Mouse (Mus musculus): ENCODE measurements at regions not wholly inside any gene's neighbourhood (a gene's known extent, or its start where the extent isn't known, plus 50 kb on each side); places are given as distances from the start of the nearest gene placed in this dataset.

DNA sequence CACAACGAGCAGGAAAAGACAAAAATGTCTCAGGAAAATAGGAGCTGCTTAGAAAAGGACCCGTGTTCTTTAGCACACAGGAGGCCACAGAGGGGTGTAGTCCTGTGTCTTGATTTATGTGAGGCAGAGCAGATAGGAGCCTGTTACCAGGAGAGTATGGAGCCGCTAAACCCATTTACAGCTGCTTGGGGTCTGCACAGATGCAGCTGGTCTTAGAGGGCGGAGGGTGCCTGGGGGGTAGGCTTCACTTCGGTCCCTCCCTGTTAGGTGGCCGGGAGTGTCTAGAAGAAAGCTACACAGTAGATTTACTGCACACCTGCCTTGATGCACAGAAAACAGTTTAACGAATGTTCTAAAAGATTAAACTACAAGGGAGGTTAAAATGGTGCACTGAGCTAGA is 91.4 kb downstream of the Gadd45g start:
- peaks cover 31% of the 10 kb centered on the region for H3K4me1 ChIP-seq (replicated peaks; ENCODE audit: low read depth, low read length)
- no peak for TF ChIP-seq NANOG (IDR thresholded peaks at IDR 0.05; ENCODE audit: borderline replicate concordance, low read length)
- TF ChIP-seq CTCF (conservative IDR thresholded peaks at IDR 0.05; ENCODE audit: low read length) = no peak
- H3K27me3 ChIP-seq (ENCODE audit: insufficient read depth, low read length) = peaks cover 27% of the 10 kb centered on the region
- H3K9me3 ChIP-seq (ENCODE audit: low read length) = no peaks in the 10 kb centered on the region
- no peak overlapping the region for H3K4me3 ChIP-seq (replicated peaks; ENCODE audit: low read length)
- H3K36me3 ChIP-seq (ENCODE audit: insufficient read depth, low read length) = no peaks in the 10 kb centered on the region

DNA sequence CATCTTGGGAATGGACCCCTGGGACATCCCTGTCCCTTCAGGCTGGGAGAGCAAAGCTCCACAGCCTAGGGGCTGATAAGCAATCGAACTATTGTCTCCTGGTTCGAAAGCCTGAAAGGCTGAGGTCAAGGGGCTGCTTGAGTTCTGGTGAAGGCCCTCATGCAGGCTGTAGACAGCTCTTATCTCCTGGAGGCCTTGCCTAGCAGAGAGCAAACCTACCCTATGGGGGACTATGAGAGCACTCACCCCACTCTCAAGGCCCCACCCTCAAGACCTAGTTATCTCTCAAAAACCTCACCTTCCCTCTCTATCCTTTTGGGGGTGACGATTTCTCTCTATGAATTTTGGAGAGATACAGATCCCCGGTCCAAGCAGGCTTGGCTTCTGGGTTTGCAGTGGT is 92.8 kb downstream of the Gadd45g start:
- peaks cover 26% of the 10 kb centered on the region for H3K27me3 ChIP-seq (ENCODE audit: insufficient read depth, low read length)
- H3K9me3 ChIP-seq (ENCODE audit: low read length) = no peaks in the 10 kb centered on the region
- TF ChIP-seq CTCF (conservative IDR thresholded peaks at IDR 0.05; ENCODE audit: low read length) (no peak), NANOG (IDR thresholded peaks at IDR 0.05; ENCODE audit: borderline replicate concordance, low read length) (no peak), POU5F1 (IDR thresholded peaks at IDR 0.05; ENCODE audit: borderline replicate concordance, low read length) (no peak)
- peaks cover 31% of the 10 kb centered on the region for H3K4me1 ChIP-seq (replicated peaks; ENCODE audit: low read depth, low read length)
- no peaks in the 10 kb centered on the region for H3K36me3 ChIP-seq (ENCODE audit: insufficient read depth, low read length)
- no peak overlapping the region for H3K4me3 ChIP-seq (replicated peaks; ENCODE audit: low read length)

DNA sequence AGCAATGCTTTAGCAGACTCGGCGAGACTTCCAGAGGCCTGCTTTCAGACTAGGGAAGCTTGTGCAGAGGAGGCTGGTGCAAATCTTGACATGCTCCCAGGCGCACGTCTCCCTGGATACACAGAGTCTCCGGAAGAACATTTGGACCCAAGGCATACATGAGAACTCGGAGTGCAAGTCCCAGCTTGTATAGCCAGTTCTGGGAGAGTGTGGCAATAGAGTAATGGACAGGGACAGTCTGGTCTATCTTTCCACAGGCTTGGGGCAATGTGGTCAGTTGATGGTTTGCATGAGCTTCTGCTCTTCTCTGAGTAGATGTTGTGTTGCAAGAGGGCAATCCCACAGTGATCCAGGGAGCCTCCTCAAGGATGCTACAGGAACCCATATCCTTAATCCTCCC is 93.2 kb downstream of the Gadd45g start:
- H3K36me3 ChIP-seq (ENCODE audit: insufficient read depth, low read length) = no peaks in the 10 kb centered on the region

DNA sequence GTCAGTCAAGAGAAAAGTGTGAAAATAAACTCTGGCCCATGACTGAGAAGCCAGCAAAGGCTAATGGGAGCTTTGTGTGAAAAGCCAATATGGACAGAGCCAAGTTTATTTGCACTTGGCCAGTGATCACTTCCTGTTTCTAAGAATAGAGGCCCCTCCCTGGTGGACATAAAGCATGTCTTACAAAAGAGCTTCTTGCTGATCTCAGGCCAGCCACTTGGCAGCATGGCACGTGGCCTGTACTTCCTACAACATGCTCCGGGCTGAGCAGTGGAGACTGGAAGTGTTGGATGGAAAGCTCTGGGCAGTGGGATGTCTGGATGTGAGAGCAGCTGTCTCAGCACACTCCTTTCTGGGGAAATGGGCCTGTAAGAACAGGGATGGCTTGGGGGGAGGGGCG is 99.7 kb downstream of the Gadd45g start:
- TF ChIP-seq NANOG (IDR thresholded peaks at IDR 0.05; ENCODE audit: borderline replicate concordance, low read length) = no peak
- TF ChIP-seq CTCF (conservative IDR thresholded peaks at IDR 0.05; ENCODE audit: low read length) = no peak
- no peak for TF ChIP-seq POU5F1 (IDR thresholded peaks at IDR 0.05; ENCODE audit: borderline replicate concordance, low read length)
- Histone ChIP-seq H3K9me3 (ENCODE audit: low read length) (no peaks in the 10 kb centered on the region), H3K36me3 (ENCODE audit: insufficient read depth, low read length) (no peaks in the 10 kb centered on the region), H3K4me1 (replicated peaks; ENCODE audit: low read depth, low read length) (0 out of 2 replicates have a peak, but pooled peaks cover 2% of the 10 kb centered on the region), H3K27me3 (ENCODE audit: insufficient read depth, low read length) (peaks cover 27% of the 10 kb centered on the region), H3K4me3 (replicated peaks; ENCODE audit: low read length) (no peak overlapping the region)

More for the DNA sequence above, 93.2 kb downstream of the Gadd45g start:
- peaks cover 26% of the 10 kb centered on the region for H3K27me3 ChIP-seq (ENCODE audit: insufficient read depth, low read length)
- no peaks in the 10 kb centered on the region for H3K9me3 ChIP-seq (ENCODE audit: low read length)
- H3K4me3 ChIP-seq (replicated peaks; ENCODE audit: low read length) = no peak overlapping the region
- no peak for TF ChIP-seq POU5F1 (IDR thresholded peaks at IDR 0.05; ENCODE audit: borderline replicate concordance, low read length)
- TF ChIP-seq NANOG (IDR thresholded peaks at IDR 0.05; ENCODE audit: borderline replicate concordance, low read length) = no peak
- no peak for TF ChIP-seq CTCF (conservative IDR thresholded peaks at IDR 0.05; ENCODE audit: low read length)
- H3K4me1 ChIP-seq (replicated peaks; ENCODE audit: low read depth, low read length) = peaks cover 31% of the 10 kb centered on the region

- Histone ChIP-seq H3K4me1 (replicated peaks; ENCODE audit: low read depth, low read length) (peaks cover 10% of the 10 kb centered on the region), H3K36me3 (ENCODE audit: insufficient read depth, low read length) (no peaks in the 10 kb centered on the region), H3K4me3 (replicated peaks; ENCODE audit: low read length) (no peak overlapping the region), H3K9me3 (ENCODE audit: low read length) (no peaks in the 10 kb centered on the region), H3K27me3 (ENCODE audit: insufficient read depth, low read length) (peaks cover 18% of the 10 kb centered on the region)
- no peak for TF ChIP-seq CTCF (conservative IDR thresholded peaks at IDR 0.05; ENCODE audit: low read length)
- TF ChIP-seq NANOG (IDR thresholded peaks at IDR 0.05; ENCODE audit: borderline replicate concordance, low read length) = no peak
- TF ChIP-seq POU5F1 (IDR thresholded peaks at IDR 0.05; ENCODE audit: borderline replicate concordance, low read length) = no peak
These were observed 102.4 kb downstream of the Gadd45g start for GRCm38 (mm10) chr13:51948896-51949295.

- no peak for TF ChIP-seq CTCF (conservative IDR thresholded peaks at IDR 0.05; ENCODE audit: low read length)
- TF ChIP-seq NANOG (IDR thresholded peaks at IDR 0.05; ENCODE audit: borderline replicate concordance, low read length) = no peak
- TF ChIP-seq POU5F1 (IDR thresholded peaks at IDR 0.05; ENCODE audit: borderline replicate concordance, low read length) = no peak
- no peak overlapping the region for H3K4me3 ChIP-seq (replicated peaks; ENCODE audit: low read length)
- peaks cover 18% of the 10 kb centered on the region for H3K27me3 ChIP-seq (ENCODE audit: insufficient read depth, low read length)
These were observed 105.1 kb downstream of the Gadd45g start for GRCm38 (mm10) chr13:51951506-51952038.

GRCm38 (mm10) chr13:51953084-51953483 is 106.6 kb downstream of the Gadd45g start:
- H3K36me3 ChIP-seq (ENCODE audit: insufficient read depth, low read length) = no peaks in the 10 kb centered on the region
- no peak overlapping the region for H3K4me3 ChIP-seq (replicated peaks; ENCODE audit: low read length)
- H3K4me1 ChIP-seq (replicated peaks; ENCODE audit: low read depth, low read length) = peaks cover 20% of the 10 kb centered on the region
- TF ChIP-seq POU5F1 (IDR thresholded peaks at IDR 0.05; ENCODE audit: borderline replicate concordance, low read length) (no peak), NANOG (IDR thresholded peaks at IDR 0.05; ENCODE audit: borderline replicate concordance, low read length) (no peak), CTCF (conservative IDR thresholded peaks at IDR 0.05; ENCODE audit: low read length) (no peak)
- H3K9me3 ChIP-seq (ENCODE audit: low read length) = no peaks in the 10 kb centered on the region
- peaks cover 14% of the 10 kb centered on the region; the same call in 1 of the 2 replicates for H3K27me3 ChIP-seq (ENCODE audit: insufficient read depth, low read length)

More at GRCm38 (mm10) chr13:51951506-51952038, 105.1 kb downstream of the Gadd45g start:
- Histone ChIP-seq H3K9me3 (ENCODE audit: low read length) (no peaks in the 10 kb centered on the region), H3K4me1 (replicated peaks; ENCODE audit: low read depth, low read length) (peaks cover 20% of the 10 kb centered on the region), H3K36me3 (ENCODE audit: insufficient read depth, low read length) (no peaks in the 10 kb centered on the region)

- no peaks in the 10 kb centered on the region for H3K36me3 ChIP-seq (ENCODE audit: insufficient read depth, low read length)
- H3K4me3 ChIP-seq (replicated peaks; ENCODE audit: low read length) = no peak overlapping the region
- H3K4me1 ChIP-seq (replicated peaks; ENCODE audit: low read depth, low read length) = peaks cover 20% of the 10 kb centered on the region
- no peaks in the 10 kb centered on the region for H3K9me3 ChIP-seq (ENCODE audit: low read length)
- peaks cover 18% of the 10 kb centered on the region; the same call in 1 of the 2 replicates for H3K27me3 ChIP-seq (ENCODE audit: insufficient read depth, low read length)
- TF ChIP-seq POU5F1 (IDR thresholded peaks at IDR 0.05; ENCODE audit: borderline replicate concordance, low read length) (no peak), CTCF (conservative IDR thresholded peaks at IDR 0.05; ENCODE audit: low read length) (no peak), NANOG (IDR thresholded peaks at IDR 0.05; ENCODE audit: borderline replicate concordance, low read length) (no peak)
These were observed 107.1 kb downstream of the Gadd45g start for GRCm38 (mm10) chr13:51953569-51953968.

- no peaks in the 10 kb centered on the region for H3K9me3 ChIP-seq (ENCODE audit: low read length)
- H3K36me3 ChIP-seq (ENCODE audit: insufficient read depth, low read length) = no peaks in the 10 kb centered on the region
- TF ChIP-seq NANOG (IDR thresholded peaks at IDR 0.05; ENCODE audit: borderline replicate concordance, low read length) (no peak), POU5F1 (IDR thresholded peaks at IDR 0.05; ENCODE audit: borderline replicate concordance, low read length) (no peak), CTCF (conservative IDR thresholded peaks at IDR 0.05; ENCODE audit: low read length) (no peak)
- peaks cover 8% of the 10 kb centered on the region; the same call in 1 of the 2 replicates for H3K27me3 ChIP-seq (ENCODE audit: insufficient read depth, low read length)
- H3K4me3 ChIP-seq (replicated peaks; ENCODE audit: low read length) = no peak overlapping the region
- H3K4me1 ChIP-seq (replicated peaks; ENCODE audit: low read depth, low read length) = peaks cover 30% of the 10 kb centered on the region
These were observed 110.6 kb downstream of the Gadd45g start for GRCm38 (mm10) chr13:51957101-51957500.

Measured in E14TG2a.4 (cell line).